Mouse (Mus musculus): ENCODE data around the gene Gna11. TPM values are rescaled to one million over a fixed set of nuclear protein-coding genes. Genes with fewer than 3 reads are reported as not detected.
A peak's percentile ranks its signal among the peaks of the same experiment; 100 is the strongest.

Gna11 gene
- polyA plus RNA-seq, 1 experiment from 2014 or later: 97.6 TPM

- WGBS: 36% methylated on average over 19 of the region's 19 CpGs
- ATAC-seq (no peak), DNase-seq (ENCODE audit: low spot score) (no peak)
- no peak overlapping the region for H3K4me2 ChIP-seq (ENCODE audit: low read length)
- H3K9ac ChIP-seq (ENCODE audit: low read length): no peak overlapping the region
- H3K9me3 ChIP-seq (replicated peaks; ENCODE audit: control insufficient read depth, low read length): no peaks in the 10 kb centered on the region
- no peak overlapping the region for H3K27ac ChIP-seq (ENCODE audit: low read depth, low read length)
- no peaks in the 10 kb centered on the region for H3K27me3 ChIP-seq (replicated peaks; ENCODE audit: control insufficient read depth, insufficient read depth, low read length)
- no peaks in the 10 kb centered on the region for H3K36me3 ChIP-seq (ENCODE audit: control insufficient read depth, insufficient read depth, low read length)
- no peaks in the 10 kb centered on the region for H3K4me1 ChIP-seq (ENCODE audit: control insufficient read depth, insufficient read depth, low read length)
- no peak overlapping the region for H3K4me3 ChIP-seq (ENCODE audit: low read depth, low read length)
These were observed 21.4 kb downstream of the Gna11 start for GRCm38 (mm10) chr10:81523570-81523969.

GRCm38 (mm10) chr10:81523142-81523541 is 21.8 kb downstream of the Gna11 start:
- Histone ChIP-seq H3K27me3 (replicated peaks; ENCODE audit: control insufficient read depth, insufficient read depth, low read length) (no peaks in the 10 kb centered on the region), H3K9me3 (replicated peaks; ENCODE audit: control insufficient read depth, low read length) (no peaks in the 10 kb centered on the region), H3K36me3 (ENCODE audit: control insufficient read depth, insufficient read depth, low read length) (no peaks in the 10 kb centered on the region), H3K27ac (ENCODE audit: low read depth, low read length) (no peak overlapping the region), H3K4me1 (ENCODE audit: control insufficient read depth, insufficient read depth, low read length) (no peaks in the 10 kb centered on the region), H3K9ac (ENCODE audit: low read length) (no peak overlapping the region), H3K4me2 (ENCODE audit: low read length) (no peak overlapping the region), H3K4me3 (ENCODE audit: low read depth, low read length) (no peak overlapping the region)
- ATAC-seq (no peak), DNase-seq (ENCODE audit: low spot score) (no peak)
- 77% methylated on average over 6 of the region's 6 CpGs for WGBS

DNA sequence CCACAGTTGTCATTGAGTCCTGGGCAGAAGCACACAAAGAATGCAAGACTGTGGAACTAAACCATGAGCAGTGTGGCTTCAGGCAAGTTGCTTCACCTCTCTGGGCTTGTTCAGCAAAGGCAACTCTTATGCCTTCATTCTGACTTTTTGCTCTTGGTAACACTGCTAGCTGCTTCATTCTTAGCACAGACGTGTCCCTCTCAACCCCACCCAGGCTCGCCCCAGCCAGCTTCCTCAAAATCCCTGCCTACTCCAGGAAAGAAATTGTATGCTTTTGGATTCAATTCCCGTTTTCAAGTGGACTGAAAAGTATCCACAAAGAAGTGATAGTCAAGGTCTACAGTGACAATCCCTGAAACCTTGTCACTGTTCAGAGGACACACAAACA is 25.0 kb downstream of the Gna11 start:
- H3K9me3 ChIP-seq (replicated peaks; ENCODE audit: control insufficient read depth, low read length): no peaks in the 10 kb centered on the region
- no peak overlapping the region for H3K9ac ChIP-seq (ENCODE audit: low read length)
- H3K4me1 ChIP-seq (ENCODE audit: control insufficient read depth, insufficient read depth, low read length): no peaks in the 10 kb centered on the region
- H3K4me2 ChIP-seq (ENCODE audit: low read length): no peak overlapping the region
- no peaks in the 10 kb centered on the region for H3K36me3 ChIP-seq (ENCODE audit: control insufficient read depth, insufficient read depth, low read length)
- WGBS: 77% methylated on average over 3 of the region's 3 CpGs
- DNase-seq (ENCODE audit: low spot score) (no peak), ATAC-seq (no peak)
- no peaks in the 10 kb centered on the region for H3K27me3 ChIP-seq (replicated peaks; ENCODE audit: control insufficient read depth, insufficient read depth, low read length)
- no peak overlapping the region for H3K27ac ChIP-seq (ENCODE audit: low read depth, low read length)
- no peak overlapping the region for H3K4me3 ChIP-seq (ENCODE audit: low read depth, low read length)

DNA sequence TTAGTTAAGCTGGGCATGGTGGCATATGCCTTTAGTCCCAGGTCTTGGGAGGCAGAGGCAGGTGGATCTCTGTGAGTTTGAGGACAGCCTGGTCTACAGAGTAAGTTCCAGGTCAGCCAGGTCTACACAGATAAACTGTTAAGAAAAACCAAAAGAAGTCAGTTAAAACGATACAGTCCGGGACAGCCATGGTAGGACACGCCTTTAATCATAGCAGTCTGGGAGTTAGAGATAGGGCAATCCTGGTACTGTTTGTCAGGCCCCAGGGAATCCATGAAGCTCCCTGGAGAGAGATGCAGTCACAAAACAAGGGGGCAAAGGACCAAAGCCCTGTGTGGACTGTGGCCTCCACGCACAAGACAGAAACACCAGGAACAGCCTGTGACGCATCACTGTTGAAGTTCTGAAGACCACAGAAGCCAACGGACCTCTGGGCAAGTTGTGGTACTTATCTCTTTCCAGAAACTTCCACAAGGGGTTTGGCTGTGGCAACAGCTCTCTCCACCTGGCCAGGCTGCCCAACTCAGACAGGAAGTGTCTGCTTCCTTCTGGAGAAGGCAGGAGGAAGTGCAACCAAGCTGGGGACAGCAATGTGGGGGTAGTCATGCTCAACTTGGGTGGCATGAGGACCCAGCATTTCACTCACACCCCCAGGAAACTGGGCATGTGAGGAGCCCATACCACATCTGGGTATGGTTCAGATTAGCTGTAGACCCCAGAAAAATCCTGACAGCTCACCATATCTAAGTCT is 25.6 kb downstream of the Gna11 start:
- DNase-seq (ENCODE audit: low spot score) (no peak), ATAC-seq (no peak)
- Histone ChIP-seq H3K4me3 (ENCODE audit: low read depth, low read length) (no peak overlapping the region), H3K27me3 (replicated peaks; ENCODE audit: control insufficient read depth, insufficient read depth, low read length) (no peaks in the 10 kb centered on the region), H3K27ac (ENCODE audit: low read depth, low read length) (no peak overlapping the region), H3K9me3 (replicated peaks; ENCODE audit: control insufficient read depth, low read length) (no peaks in the 10 kb centered on the region), H3K4me2 (ENCODE audit: low read length) (no peak overlapping the region), H3K9ac (ENCODE audit: low read length) (no peak overlapping the region), H3K36me3 (ENCODE audit: control insufficient read depth, insufficient read depth, low read length) (no peaks in the 10 kb centered on the region), H3K4me1 (ENCODE audit: control insufficient read depth, insufficient read depth, low read length) (no peaks in the 10 kb centered on the region)
- WGBS: 92% methylated on average over 6 of the region's 6 CpGs

- no peaks in the 10 kb centered on the region for H3K27me3 ChIP-seq (replicated peaks; ENCODE audit: control insufficient read depth, insufficient read depth, low read length)
- no peak overlapping the region for H3K27ac ChIP-seq (ENCODE audit: low read depth, low read length)
- ATAC-seq (0 out of 2 replicates have a peak, but pooled peaks have one; percentile 20), DNase-seq (ENCODE audit: low spot score) (peak; percentile 66)
- H3K36me3 ChIP-seq (ENCODE audit: control insufficient read depth, insufficient read depth, low read length): no peaks in the 10 kb centered on the region
- no peaks in the 10 kb centered on the region for H3K9me3 ChIP-seq (replicated peaks; ENCODE audit: control insufficient read depth, low read length)
- no peak overlapping the region for H3K4me3 ChIP-seq (ENCODE audit: low read depth, low read length)
- H3K4me1 ChIP-seq (ENCODE audit: control insufficient read depth, insufficient read depth, low read length): no peaks in the 10 kb centered on the region
- H3K9ac ChIP-seq (ENCODE audit: low read length): no peak overlapping the region
- 12% methylated on average over 4 of the region's 4 CpGs for WGBS
- H3K4me2 ChIP-seq (ENCODE audit: low read length): no peak overlapping the region
These were observed 26.4 kb downstream of the Gna11 start for GRCm38 (mm10) chr10:81518546-81518945.

- ATAC-seq (no peak), DNase-seq (ENCODE audit: low spot score) (no peak)
These were observed 27.8 kb downstream of the Gna11 start for GRCm38 (mm10) chr10:81517227-81517626.

DNA sequence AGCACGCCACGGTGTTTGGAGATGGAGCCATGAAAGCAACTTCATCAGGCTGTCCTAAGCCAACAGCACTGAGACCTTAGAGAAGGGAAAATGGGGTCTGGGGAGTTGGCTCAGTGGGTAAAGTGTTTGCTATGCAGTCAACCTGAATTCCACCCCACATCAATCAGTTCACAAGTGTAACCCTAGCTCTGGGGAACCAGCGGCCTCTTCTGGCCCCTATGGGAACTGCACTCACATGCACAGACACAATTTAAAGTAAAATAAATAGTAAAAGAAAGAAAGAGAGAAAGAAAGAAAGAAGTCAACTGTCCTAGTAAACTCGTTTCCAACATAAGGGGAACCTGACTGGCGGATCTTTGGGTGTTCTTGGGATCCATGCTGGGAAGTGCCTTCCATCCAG is 31.2 kb downstream of the Gna11 start:
- Histone ChIP-seq H3K4me2 (ENCODE audit: low read length) (no peak overlapping the region), H3K4me3 (ENCODE audit: low read depth, low read length) (no peak overlapping the region), H3K27me3 (replicated peaks; ENCODE audit: control insufficient read depth, insufficient read depth, low read length) (no peaks in the 10 kb centered on the region; the same call in 1 of the 2 replicates), H3K9ac (ENCODE audit: low read length) (no peak overlapping the region), H3K27ac (ENCODE audit: low read depth, low read length) (no peak overlapping the region), H3K36me3 (ENCODE audit: control insufficient read depth, insufficient read depth, low read length) (no peaks in the 10 kb centered on the region), H3K9me3 (replicated peaks; ENCODE audit: control insufficient read depth, low read length) (no peaks in the 10 kb centered on the region), H3K4me1 (ENCODE audit: control insufficient read depth, insufficient read depth, low read length) (no peaks in the 10 kb centered on the region)
- 87% methylated on average over 5 of the region's 5 CpGs for WGBS
- DNase-seq (ENCODE audit: low spot score) (no peak), ATAC-seq (no peak)

More at GRCm38 (mm10) chr10:81517227-81517626, 27.8 kb downstream of the Gna11 start:
- no peak overlapping the region for H3K4me3 ChIP-seq (ENCODE audit: low read depth, low read length)
- no peak overlapping the region for H3K9ac ChIP-seq (ENCODE audit: low read length)
- 79% methylated on average over 8 of the region's 8 CpGs for WGBS
- no peak overlapping the region for H3K4me2 ChIP-seq (ENCODE audit: low read length)
- no peaks in the 10 kb centered on the region for H3K27me3 ChIP-seq (replicated peaks; ENCODE audit: control insufficient read depth, insufficient read depth, low read length)
- H3K27ac ChIP-seq (ENCODE audit: low read depth, low read length): no peak overlapping the region
- no peaks in the 10 kb centered on the region for H3K9me3 ChIP-seq (replicated peaks; ENCODE audit: control insufficient read depth, low read length)
- H3K4me1 ChIP-seq (ENCODE audit: control insufficient read depth, insufficient read depth, low read length): no peaks in the 10 kb centered on the region
- no peaks in the 10 kb centered on the region for H3K36me3 ChIP-seq (ENCODE audit: control insufficient read depth, insufficient read depth, low read length)

- no peaks in the 10 kb centered on the region for H3K9me3 ChIP-seq (replicated peaks; ENCODE audit: control insufficient read depth, low read length)
- H3K27me3 ChIP-seq (replicated peaks; ENCODE audit: control insufficient read depth, insufficient read depth, low read length): no peaks in the 10 kb centered on the region; the same call in 1 of the 2 replicates
- ATAC-seq (no peak), DNase-seq (ENCODE audit: low spot score) (no peak)
- no peak overlapping the region for H3K9ac ChIP-seq (ENCODE audit: low read length)
- WGBS: 82% methylated on average over 14 of the region's 14 CpGs
- no peak overlapping the region for H3K27ac ChIP-seq (ENCODE audit: low read depth, low read length)
- H3K36me3 ChIP-seq (ENCODE audit: control insufficient read depth, insufficient read depth, low read length): no peaks in the 10 kb centered on the region
- no peaks in the 10 kb centered on the region for H3K4me1 ChIP-seq (ENCODE audit: control insufficient read depth, insufficient read depth, low read length)
- no peak overlapping the region for H3K4me2 ChIP-seq (ENCODE audit: low read length)
- no peak overlapping the region for H3K4me3 ChIP-seq (ENCODE audit: low read depth, low read length)
These were observed 34.7 kb downstream of the Gna11 start for GRCm38 (mm10) chr10:81510246-81510810.

Measured in forebrain, embryonic 14.5 days (tissue).